Mouse (Mus musculus) embryonic facial prominence, embryonic 10.5 days (tissue): ENCODE results near the gene Gm28230. TPM values are rescaled to one million over a fixed set of nuclear protein-coding genes. Genes with fewer than 3 reads are reported as not detected.

ENCODE experiments used
- DNase-seq: peaks from one replicate; pipeline ENCODE4 v3.0.0-alpha.2; 2017; ENCODE audit warnings: low spot score
- H3K27ac ChIP-seq: fragments of 300-500 bp; sonication (generic); replicated peaks from 2 replicates; pipeline ENCODE4 v1.5.1; 2016; ENCODE audit warnings: mild to moderate bottlenecking
- H3K27me3 ChIP-seq: fragments of 300-500 bp; sonication (generic); replicated peaks from 2 replicates; pipeline ENCODE4 v1.6.1; 2016; ENCODE audit warnings: low read depth, mild to moderate bottlenecking; ENCODE audit not compliant: poor library complexity, severe bottlenecking
- H3K36me3 ChIP-seq: fragments of 300-500 bp; sonication (generic); replicated peaks from 2 replicates; pipeline ENCODE4 v1.6.1; 2016; ENCODE audit warnings: mild to moderate bottlenecking, moderate library complexity
- H3K4me1 ChIP-seq: fragments of 300-500 bp; sonication (generic); 2 replicates; pipeline ENCODE4 v1.6.1; 2016
- H3K4me3 ChIP-seq: fragments of 300-500 bp; sonication (generic); 2 replicates; pipeline ENCODE4 v1.5.1; 2016; ENCODE audit warnings: mild to moderate bottlenecking, moderate library complexity
- H3K9me3 ChIP-seq: fragments of 300-500 bp; sonication (generic); 2 replicates; pipeline ENCODE4 v1.6.1; 2016; ENCODE audit warnings: mild to moderate bottlenecking
- WGBS: fragments of 180-500 bp; shearing (Covaris S2); methylation state at CpG from one replicate; pipeline ENCODE4 v1.1.7; 2016; 5-methylcytosine and 5-hydroxymethylcytosine counted together
- polyA plus RNA-seq: library from polyadenylated mRNA; unstranded; fragments of >200 nt; fragmentation: Nextera tagmentation; extraction: Ambion mirVana; gene quantifications from 2 replicates; pipeline ENCODE4 v1.2.1, GENCODE M21; 2016

Gene Gm28230
- polyA plus RNA-seq, result not detected in 2 replicates

- WGBS, result 5% methylated on average over 5 of the region's 5 CpGs
- H3K36me3 ChIP-seq, result no peaks in the 10 kb centered on the region
- no peak within 1 kb of the TSS for H3K27ac ChIP-seq
- peak within 1 kb of the TSS; percentile 49 for H3K4me3 ChIP-seq
- no peaks in the 10 kb centered on the region for H3K9me3 ChIP-seq
- H3K4me1 ChIP-seq, result peaks cover 6% of the 10 kb centered on the region
- DNase-seq, result peak; percentile 40
- H3K27me3 ChIP-seq, result peaks cover 100% of the 10 kb centered on the region
These were observed at the start of gene Gm28230 for GRCm38 (mm10) chr2:74726551-74726950. Gene Gm28230 (plus strand): TSS chr2:74726728.

- H3K4me1 ChIP-seq, result peaks cover 22% of the 10 kb centered on the region
- H3K36me3 ChIP-seq, result no peaks in the 10 kb centered on the region
- no peak overlapping the region for H3K27ac ChIP-seq
- no peak overlapping the region for H3K4me3 ChIP-seq
- peak; percentile 34 for DNase-seq
- peaks cover 100% of the 10 kb centered on the region for H3K27me3 ChIP-seq
- WGBS, result 13% methylated on average over 2 of the region's 2 CpGs
- H3K9me3 ChIP-seq, result no peaks in the 10 kb centered on the region
These were observed 49.4 kb upstream of the Gm28230 start for GRCm38 (mm10) chr2:74677106-74677505.

- Histone ChIP-seq H3K27ac (no peak within 1 kb of the TSS), H3K27me3 (peaks cover 100% of the 10 kb centered on the region), H3K9me3 (no peaks in the 10 kb centered on the region), H3K36me3 (no peaks in the 10 kb centered on the region), H3K4me1 (peaks cover 22% of the 10 kb centered on the region), H3K4me3 (no peak within 1 kb of the TSS)
- 2% methylated on average over 15 of the region's 15 CpGs for WGBS
- peak; percentile 38 for DNase-seq
These were observed 47.5 kb upstream of the Gm28230 start, which contains the start of gene Hoxd11 for GRCm38 (mm10) chr2:74678891-74679595. Gene Hoxd11 (plus strand): TSS chr2:74679557.

GRCm38 (mm10) chr2:74679596-74679971, 46.9 kb upstream of the Gm28230 start:
- under 1% methylated on average over 26 of the region's 26 CpGs for WGBS
- no peak overlapping the region for H3K27ac ChIP-seq
- H3K4me1 ChIP-seq, result peaks cover 22% of the 10 kb centered on the region
- no peak overlapping the region for H3K4me3 ChIP-seq
- H3K36me3 ChIP-seq, result no peaks in the 10 kb centered on the region
- H3K9me3 ChIP-seq, result no peaks in the 10 kb centered on the region
- H3K27me3 ChIP-seq, result peaks cover 100% of the 10 kb centered on the region
- DNase-seq, result peak; percentile 60

GRCm38 (mm10) chr2:74679980-74680379, 46.5 kb upstream of the Gm28230 start:
- peaks cover 20% of the 10 kb centered on the region for H3K4me1 ChIP-seq
- H3K4me3 ChIP-seq, result no peak overlapping the region
- no peaks in the 10 kb centered on the region for H3K9me3 ChIP-seq
- H3K36me3 ChIP-seq, result no peaks in the 10 kb centered on the region
- no peak overlapping the region for H3K27ac ChIP-seq
- peaks cover 100% of the 10 kb centered on the region for H3K27me3 ChIP-seq
- under 1% methylated on average over 23 of the region's 23 CpGs for WGBS
- no peak for DNase-seq

- DNase-seq, result peak; percentile 43
- H3K27me3 ChIP-seq, result peaks cover 100% of the 10 kb centered on the region
- no peaks in the 10 kb centered on the region for H3K36me3 ChIP-seq
- 1% methylated on average over 21 of the region's 21 CpGs for WGBS
- H3K27ac ChIP-seq, result no peak overlapping the region
- H3K4me1 ChIP-seq, result peaks cover 17% of the 10 kb centered on the region
- no peak overlapping the region for H3K4me3 ChIP-seq
- H3K9me3 ChIP-seq, result no peaks in the 10 kb centered on the region
These were observed 45.7 kb upstream of the Gm28230 start for GRCm38 (mm10) chr2:74680561-74681398.

GRCm38 (mm10) chr2:74681594-74682531, 44.7 kb upstream of the Gm28230 start:
- H3K9me3 ChIP-seq, result no peaks in the 10 kb centered on the region
- H3K4me3 ChIP-seq, result peak overlapping the region; percentile 39
- WGBS, result under 1% methylated on average over 78 of the region's 78 CpGs
- peak; percentile 68 for DNase-seq
- H3K27ac ChIP-seq, result no peak overlapping the region
- peaks cover 17% of the 10 kb centered on the region for H3K4me1 ChIP-seq
- no peaks in the 10 kb centered on the region for H3K36me3 ChIP-seq
- H3K27me3 ChIP-seq, result peaks cover 100% of the 10 kb centered on the region

GRCm38 (mm10) chr2:74682796-74683195, 43.7 kb upstream of the Gm28230 start:
- H3K4me3 ChIP-seq, result peak overlapping the region; percentile 39
- no peak overlapping the region for H3K27ac ChIP-seq
- DNase-seq, result no peak
- H3K36me3 ChIP-seq, result no peaks in the 10 kb centered on the region
- under 1% methylated on average over 51 of the region's 51 CpGs for WGBS
- H3K9me3 ChIP-seq, result no peaks in the 10 kb centered on the region
- peaks cover 17% of the 10 kb centered on the region for H3K4me1 ChIP-seq
- H3K27me3 ChIP-seq, result peaks cover 100% of the 10 kb centered on the region

- under 1% methylated on average over 18 of the region's 18 CpGs for WGBS
- H3K27me3 ChIP-seq, result peaks cover 100% of the 10 kb centered on the region
- DNase-seq, result peak; percentile 59
- peaks cover 17% of the 10 kb centered on the region for H3K4me1 ChIP-seq
- H3K4me3 ChIP-seq, result no peak overlapping the region
- H3K36me3 ChIP-seq, result no peaks in the 10 kb centered on the region
- H3K27ac ChIP-seq, result no peak overlapping the region
- no peaks in the 10 kb centered on the region for H3K9me3 ChIP-seq
These were observed 43.0 kb upstream of the Gm28230 start for GRCm38 (mm10) chr2:74683471-74683951.

- DNase-seq, result peak; percentile 43
- no peak overlapping the region for H3K27ac ChIP-seq
- WGBS, result 2% methylated on average over 12 of the region's 12 CpGs
These were observed 42.4 kb upstream of the Gm28230 start for GRCm38 (mm10) chr2:74684106-74684505.

GRCm38 (mm10) chr2:74685059-74685603, 41.4 kb upstream of the Gm28230 start:
- Histone ChIP-seq H3K27ac (no peak overlapping the region), H3K27me3 (peaks cover 100% of the 10 kb centered on the region), H3K4me3 (no peak overlapping the region), H3K36me3 (no peaks in the 10 kb centered on the region), H3K9me3 (no peaks in the 10 kb centered on the region), H3K4me1 (peaks cover 17% of the 10 kb centered on the region)
- peak; percentile 14 for DNase-seq
- 8% methylated on average over 4 of the region's 4 CpGs for whole genome bisulfite sequencing

More at GRCm38 (mm10) chr2:74684106-74684505, 42.4 kb upstream of the Gm28230 start:
- H3K27me3 ChIP-seq, result peaks cover 100% of the 10 kb centered on the region
- no peaks in the 10 kb centered on the region for H3K36me3 ChIP-seq
- H3K4me3 ChIP-seq, result no peak overlapping the region
- H3K4me1 ChIP-seq, result peaks cover 17% of the 10 kb centered on the region
- no peaks in the 10 kb centered on the region for H3K9me3 ChIP-seq
